Mouse (Mus musculus) liver, embryonic 14.5 days (tissue): ENCODE results near the gene Gm3435. TPM values are rescaled to one million over a fixed set of nuclear protein-coding genes. Genes with fewer than 3 reads are reported as not detected.

Experiments
- ATAC-seq: fragments of 200-750 bp; cut with Nextera tagmentation; 2 replicates; pipeline ENCODE4 v1.8.0; 2017; ENCODE audit warnings: moderate number of reproducible peaks, mild to moderate bottlenecking, moderate library complexity; ENCODE audit not compliant: insufficient read depth
- DNase-seq, 3 experiments: peaks; one replicate each; pipeline ENCODE4 v3.0.0-alpha.2; 2012 to 2013; ENCODE audit warnings: low read depth in 3 of 3, low spot score in 3 of 3
- H3K27ac ChIP-seq: fragments of 300-500 bp; sonication (generic); 2 replicates; pipeline ENCODE4 v1.5.1; 2014; ENCODE audit warnings: moderate library complexity, mild to moderate bottlenecking, control low read depth, inconsistent platforms
- H3K27me3 ChIP-seq: fragments of 300-500 bp; sonication (generic); 2 replicates; pipeline ENCODE4 v1.6.1; 2014; ENCODE audit warnings: mild to moderate bottlenecking, low read length, moderate library complexity; ENCODE audit not compliant: control insufficient read depth, insufficient read depth
- H3K36me3 ChIP-seq: fragments of 300-500 bp; sonication (generic); replicated peaks from 2 replicates; pipeline ENCODE4 v1.6.1; 2014; ENCODE audit warnings: low read depth; ENCODE audit not compliant: control insufficient read depth, insufficient read depth
- H3K4me1 ChIP-seq, 2 experiments: fragments of 200-500 bp in 1 of 2; fragments of 300-500 bp in 1 of 2; sonication (generic) in 1 of 2; replicated peaks; 2 replicates each; pipeline ENCODE4 v1.6.1; 2012 to 2014; ENCODE audit warnings: antibody characterized with exemption in 1 of 2, inconsistent platforms in 1 of 2, low read length in 1 of 2; ENCODE audit not compliant: control insufficient read depth in 2 of 2, insufficient read depth in 2 of 2
- H3K4me2 ChIP-seq: fragments of 300-500 bp; sonication (generic); 2 replicates; pipeline ENCODE4 v1.6.1; 2014; ENCODE audit warnings: low read depth, mild to moderate bottlenecking, control low read depth, moderate library complexity
- H3K4me3 ChIP-seq, 2 experiments: fragments of 200-500 bp in 1 of 2; fragments of 300-500 bp in 1 of 2; sonication (generic) in 1 of 2; 2 replicates each; pipeline ENCODE4 v1.5.1; 2012 to 2014; ENCODE audit warnings: low read depth in 2 of 2, low read length in 2 of 2, mild to moderate bottlenecking in 2 of 2, control low read depth in 1 of 2, inconsistent platforms in 1 of 2, moderate library complexity in 1 of 2; ENCODE audit not compliant: insufficient read depth in 1 of 2
- H3K9ac ChIP-seq: fragments of 300-500 bp; sonication (generic); replicated peaks from 2 replicates; pipeline ENCODE4 v1.6.1; 2014; ENCODE audit warnings: mild to moderate bottlenecking, control low read depth, moderate library complexity
- H3K9me3 ChIP-seq: fragments of 300-500 bp; sonication (generic); 2 replicates; pipeline ENCODE4 v1.6.1; 2016; ENCODE audit warnings: low read length, mixed read lengths; ENCODE audit not compliant: control insufficient read depth
- CTCF ChIP-seq: IDR thresholded peaks from 2 replicates; pipeline ENCODE4 v1.5.1; 2016; ENCODE audit warnings: antibody characterized with exemption, low read depth, control low read depth
- EP300 ChIP-seq: IDR thresholded peaks from 2 replicates; pipeline ENCODE4 v1.6.1; 2016; ENCODE audit warnings: antibody characterized with exemption, low read depth
- WGBS: fragments of 180-500 bp; shearing (Covaris S2); extraction: QIAGEN DNeasy Blood & Tissue Kit; methylation state at CpG from one replicate; pipeline ENCODE4 v1.1.7; 2014; ENCODE audit not compliant: insufficient replicate concordance; 5-methylcytosine and 5-hydroxymethylcytosine counted together
- polyA plus RNA-seq, 2 experiments: library from polyadenylated mRNA; depleted of rRNA in 1 of 2; stranded (reverse) in 1 of 2; unstranded in 1 of 2; fragments of >200 nt; fragmentation: Nextera tagmentation in 1 of 2; extraction: Ambion mirVana in 1 of 2; gene quantifications; 2 replicates each; pipeline versions ENCODE4 v1.2.1 to v1.2.3; 2012 to 2014

Gene Gm3435
- polyA plus RNA-seq, 2 experiments, result 2.7 to 3.1 TPM

DNA sequence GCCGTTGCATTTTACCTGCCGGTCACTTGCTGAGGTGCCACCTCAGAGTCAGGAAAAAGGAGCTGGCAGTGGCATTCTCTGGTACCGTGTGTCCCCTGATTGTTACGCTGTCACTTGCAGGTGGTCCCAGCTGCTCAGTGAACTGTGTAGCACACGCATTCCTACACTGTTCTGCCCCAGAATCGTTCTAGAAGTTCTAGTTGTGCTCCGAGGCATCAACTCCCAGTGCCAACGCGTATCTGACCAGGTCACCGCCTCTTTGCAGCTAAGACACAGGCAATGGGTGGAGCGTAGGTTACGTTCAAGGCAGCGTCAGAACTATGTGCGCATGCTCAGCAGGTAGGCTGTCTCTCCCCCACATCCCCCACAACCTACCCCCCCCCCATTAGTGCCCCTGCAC lies 49.7 kb downstream of the Gm3435 start:
- no peak for ATAC-seq
- H3K4me2 ChIP-seq, result no peak overlapping the region
- H3K9ac ChIP-seq, result no peak overlapping the region
- H3K27ac ChIP-seq, result no peak overlapping the region
- no peak for DNase-seq
- no peaks in the 10 kb centered on the region for H3K27me3 ChIP-seq
- H3K4me1 ChIP-seq, result no peaks in the 10 kb centered on the region
- TF ChIP-seq EP300, result no peak
- no peak for TF ChIP-seq CTCF
- peaks cover 10% of the 10 kb centered on the region for H3K36me3 ChIP-seq
- WGBS, result 85% methylated on average over 14 of the region's 14 CpGs
- H3K4me3 ChIP-seq, result no peak overlapping the region
- no peaks in the 10 kb centered on the region for H3K9me3 ChIP-seq

DNA sequence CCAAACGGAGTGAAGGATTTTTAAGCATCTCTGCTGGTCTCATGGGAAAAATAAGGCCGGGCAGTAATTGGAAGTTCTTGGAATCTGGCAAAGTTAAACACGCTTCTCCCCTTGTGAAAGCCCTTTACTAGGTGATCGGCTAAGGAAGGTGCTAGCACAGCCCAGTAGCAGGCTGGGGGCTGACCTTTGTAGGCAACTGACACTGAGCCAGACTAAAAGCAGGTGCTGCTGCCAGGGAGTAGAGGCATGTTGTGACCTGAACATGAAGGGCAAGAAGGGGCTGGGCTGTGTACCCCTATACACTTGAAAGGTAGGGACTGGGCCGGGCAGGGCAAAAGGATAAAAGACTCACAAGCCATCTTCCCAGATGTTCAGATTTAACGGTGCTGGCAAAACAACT lies 50.4 kb downstream of the Gm3435 start:
- DNase-seq (no peak), ATAC-seq (no peak)
- Histone ChIP-seq H3K9ac (no peak overlapping the region), H3K4me1 (no peaks in the 10 kb centered on the region), H3K27me3 (no peaks in the 10 kb centered on the region), H3K36me3 (peaks cover 10% of the 10 kb centered on the region), H3K4me3 (no peak overlapping the region), H3K27ac (no peak overlapping the region), H3K9me3 (no peaks in the 10 kb centered on the region), H3K4me2 (no peak overlapping the region)
- no peak for TF ChIP-seq CTCF
- TF ChIP-seq EP300, result no peak
- 80% methylated on average over 6 of the region's 6 CpGs for WGBS

DNA sequence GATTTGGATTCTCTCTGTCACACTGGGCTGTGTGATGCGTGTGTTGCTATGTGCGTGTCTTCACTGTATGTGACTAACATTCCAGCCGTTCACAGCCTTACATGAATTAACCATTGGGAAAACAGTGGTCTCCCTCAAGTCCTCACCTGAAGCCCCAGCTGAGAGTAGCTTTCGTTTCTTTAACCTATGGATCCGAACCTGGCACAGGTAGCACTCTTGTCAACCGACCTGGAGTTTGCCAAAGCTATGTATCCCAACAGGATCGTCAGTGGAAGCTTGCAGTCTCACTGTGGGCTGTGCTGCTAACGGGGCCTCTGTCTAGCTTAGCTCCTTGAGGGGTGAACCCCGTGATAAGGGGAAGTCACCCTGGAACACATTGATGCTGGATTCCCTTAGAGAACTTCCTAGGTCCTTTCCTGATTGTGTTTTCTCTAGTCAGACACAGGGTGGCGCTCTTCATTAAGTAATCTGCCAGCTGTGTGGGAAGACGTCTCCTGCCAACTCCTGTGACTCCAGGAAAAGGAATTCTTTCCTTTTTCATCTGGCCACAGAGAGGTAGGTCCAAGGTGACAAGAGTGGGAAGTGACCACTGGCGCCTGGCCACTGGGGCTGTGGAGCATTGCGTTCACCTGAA lies 55.5 kb downstream of the Gm3435 start:
- peaks cover 0 to 17% of the 10 kb centered on the region in 2 experiments; a peak in 2 of 4 replicates for H3K4me1 ChIP-seq
- no peak overlapping the region for H3K4me3 ChIP-seq
- 44% methylated on average over 13 of the region's 13 CpGs for WGBS
- ATAC-seq, result no peak
- no peaks in the 10 kb centered on the region for H3K9me3 ChIP-seq
- H3K9ac ChIP-seq, result no peak overlapping the region
- TF ChIP-seq CTCF, result peak; percentile 73
- no peak for TF ChIP-seq EP300
- DNase-seq, result peak in 2 of 3 experiments; percentile 22 to 35
- H3K27me3 ChIP-seq, result no peaks in the 10 kb centered on the region
- H3K4me2 ChIP-seq, result no peak overlapping the region
- H3K27ac ChIP-seq, result no peak overlapping the region
- H3K36me3 ChIP-seq, result no peaks in the 10 kb centered on the region; the same call in none of the 2 replicates

DNA sequence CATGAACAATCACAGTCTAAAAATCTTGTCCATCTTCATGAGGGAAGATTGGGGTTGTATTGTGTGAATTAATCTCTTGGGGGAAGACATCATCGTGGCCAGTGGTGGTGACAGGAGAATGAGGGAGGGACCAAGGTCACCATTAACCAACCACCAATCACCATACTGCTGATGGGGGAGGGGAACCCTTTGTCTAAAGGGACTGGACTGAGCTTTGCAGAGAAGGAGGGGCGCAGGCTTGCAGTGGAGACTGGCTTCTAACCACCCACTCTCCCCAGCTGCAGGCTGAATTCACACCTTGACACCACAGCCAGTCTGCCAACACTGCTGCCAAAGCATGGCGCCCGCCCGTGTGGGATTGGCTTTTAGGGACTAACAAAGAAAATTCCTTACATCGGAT lies 56.1 kb downstream of the Gm3435 start:
- Histone ChIP-seq H3K36me3 (no peaks in the 10 kb centered on the region; the same call in 1 of the 2 replicates), H3K27ac (no peak overlapping the region), H3K4me3 (no peak overlapping the region), H3K4me1 (peaks cover 0 to 17% of the 10 kb centered on the region in 2 experiments; a peak in 2 of 4 replicates), H3K9ac (no peak overlapping the region), H3K4me2 (no peak overlapping the region), H3K9me3 (no peaks in the 10 kb centered on the region), H3K27me3 (no peaks in the 10 kb centered on the region)
- 59% methylated on average over 6 of the region's 6 CpGs for WGBS
- DNase-seq (no peak), ATAC-seq (no peak)
- TF ChIP-seq CTCF (no peak), EP300 (no peak)

DNA sequence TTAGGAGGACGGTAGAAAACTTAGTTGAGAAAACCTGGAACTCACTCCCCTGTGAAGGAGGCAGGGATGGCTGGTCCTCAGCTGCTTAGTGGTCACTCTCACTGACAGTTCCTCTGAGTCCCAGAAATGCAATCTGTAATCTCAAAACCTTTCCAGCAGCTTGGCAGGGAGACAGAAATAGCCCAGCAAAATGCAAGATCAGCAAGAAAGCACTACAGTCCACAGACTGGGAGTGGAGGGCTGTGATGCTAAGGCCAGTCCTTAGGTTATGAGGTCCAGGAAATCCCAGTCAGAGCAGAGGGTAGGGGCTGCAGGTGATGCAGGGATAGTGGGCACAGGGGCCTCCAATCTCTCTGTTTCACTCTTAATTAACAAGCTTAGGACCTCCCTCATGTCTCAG lies 56.9 kb downstream of the Gm3435 start:
- H3K4me2 ChIP-seq, result no peak overlapping the region
- DNase-seq (no peak), ATAC-seq (no peak)
- TF ChIP-seq EP300, result no peak
- TF ChIP-seq CTCF, result no peak
- no peaks in the 10 kb centered on the region for H3K27me3 ChIP-seq
- no peak overlapping the region for H3K27ac ChIP-seq
- no peak overlapping the region for H3K4me3 ChIP-seq
- peaks cover 0 to 17% of the 10 kb centered on the region in 2 experiments; a peak in 2 of 4 replicates for H3K4me1 ChIP-seq
- H3K36me3 ChIP-seq, result no peaks in the 10 kb centered on the region; the same call in 1 of the 2 replicates
- H3K9me3 ChIP-seq, result no peaks in the 10 kb centered on the region
- no peak overlapping the region for H3K9ac ChIP-seq
- 72% methylated on average over 1 of the region's 1 CpGs for WGBS
